Mouse (Mus musculus) brain, embryonic 14.5 days (tissue): ENCODE data around the gene Rbm18.

ENCODE experiments used
- CTCF ChIP-seq: fragments of 200-500 bp; IDR thresholded peaks from 2 replicates; pipeline ENCODE4 v1.5.1; 2012; ENCODE audit warnings: inconsistent platforms, mild to moderate bottlenecking, moderate library complexity, borderline replicate concordance; ENCODE audit not compliant: insufficient read depth, insufficient read length; ENCODE audit errors: extremely low read depth
- POLR2A ChIP-seq: fragments of 200-500 bp; IDR thresholded peaks from 2 replicates; pipeline ENCODE4 v1.6.1; 2012; ENCODE audit warnings: mild to moderate bottlenecking, inconsistent platforms, borderline replicate concordance; ENCODE audit not compliant: poor library complexity, insufficient read depth, insufficient read length, severe bottlenecking; ENCODE audit errors: extremely low read depth

DNA sequence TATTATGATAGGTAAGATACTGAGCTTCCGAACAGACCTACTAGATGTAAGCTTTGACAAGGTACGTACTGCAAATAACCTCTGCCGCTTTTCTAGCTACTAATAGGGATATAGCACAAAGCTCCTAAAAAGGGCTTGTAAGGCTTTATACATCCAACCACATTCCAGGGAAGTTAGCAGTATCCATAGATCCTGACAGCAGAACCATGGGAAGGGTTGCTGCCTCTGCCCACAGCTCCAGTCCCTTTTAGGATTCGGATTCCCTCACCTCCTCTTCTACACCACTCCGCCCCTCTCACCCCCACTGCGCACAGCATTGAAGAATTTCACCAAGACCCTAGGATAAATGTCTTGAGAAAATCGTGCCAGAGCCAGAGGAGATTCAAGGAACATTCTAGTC is 43.3 kb downstream of the Rbm18 start:
- TF ChIP-seq POLR2A = no peak
- TF ChIP-seq CTCF = no peak
